Mouse (Mus musculus) lung, postnatal 0 days (tissue): Measurements from ENCODE around the gene Treh. TPM values are rescaled to one million over a fixed set of nuclear protein-coding genes. Genes with fewer than 3 reads are reported as not detected.
A peak's percentile ranks its signal among the peaks of the same experiment; 100 is the strongest.

Experiments
- ATAC-seq: fragments of 200-750 bp; cut with Nextera tagmentation; 2 replicates; pipeline ENCODE4 v1.8.0; 2017; ENCODE audit warnings: moderate library complexity
- DNase-seq: peaks from one replicate; pipeline ENCODE4 v3.0.0-alpha.2; 2016; ENCODE audit warnings: low spot score
- H3K27ac ChIP-seq: fragments of 300-500 bp; sonication (generic); 2 replicates; pipeline ENCODE4 v1.5.1; 2014; ENCODE audit warnings: antibody characterized with exemption, mild to moderate bottlenecking, low read length, mixed read lengths
- H3K27me3 ChIP-seq: fragments of 300-500 bp; sonication (generic); replicated peaks from 2 replicates; pipeline ENCODE4 v1.6.1; 2014; ENCODE audit warnings: low read length, mixed read lengths; ENCODE audit not compliant: insufficient read depth
- H3K36me3 ChIP-seq: fragments of 300-500 bp; sonication (generic); 2 replicates; pipeline ENCODE4 v1.6.1; 2014; ENCODE audit warnings: low read length, mixed read lengths; ENCODE audit not compliant: insufficient read depth
- H3K4me1 ChIP-seq: fragments of 300-500 bp; sonication (generic); 2 replicates; pipeline ENCODE4 v1.6.1; 2014; ENCODE audit warnings: antibody characterized with exemption, low read depth, low read length, mixed read lengths; ENCODE audit not compliant: insufficient read depth
- H3K4me2 ChIP-seq: fragments of 300-500 bp; sonication (generic); replicated peaks from 2 replicates; pipeline ENCODE4 v1.6.1; 2014; ENCODE audit warnings: low read depth, mild to moderate bottlenecking, low read length, moderate library complexity, mixed read lengths
- H3K4me3 ChIP-seq: fragments of 300-500 bp; sonication (generic); 2 replicates; pipeline ENCODE4 v1.5.1; 2014; ENCODE audit warnings: low read depth, low read length
- H3K9ac ChIP-seq: fragments of 300-500 bp; sonication (generic); replicated peaks from 2 replicates; pipeline ENCODE4 v1.6.1; 2014; ENCODE audit warnings: low read depth, mild to moderate bottlenecking
- H3K9me3 ChIP-seq: fragments of 300-500 bp; sonication (generic); 2 replicates; pipeline ENCODE4 v1.6.1; 2016; ENCODE audit warnings: low read length, mixed read lengths
- CTCF ChIP-seq: IDR thresholded peaks from 2 replicates; pipeline ENCODE4 v1.5.1; 2016; ENCODE audit warnings: antibody characterized with exemption, mild to moderate bottlenecking
- EP300 ChIP-seq: IDR thresholded peaks from 2 replicates; pipeline ENCODE4 v1.6.1; 2016; ENCODE audit warnings: antibody characterized with exemption, mild to moderate bottlenecking, control low read depth
- WGBS: fragments of 180-500 bp; shearing (Covaris S2); extraction: QIAGEN DNeasy Blood & Tissue Kit; methylation state at CpG from one replicate; pipeline ENCODE4 v1.1.7; 2014; 5-methylcytosine and 5-hydroxymethylcytosine counted together
- polyA plus RNA-seq: library from polyadenylated mRNA; unstranded; fragments of >200 nt; fragmentation: Nextera tagmentation; extraction: Ambion mirVana; gene quantifications from 2 replicates; pipeline ENCODE4 v1.2.1, GENCODE M21; 2015

Gene Treh
- polyA plus RNA-seq, 1 experiment from 2014 or later = not detected

GRCm38 (mm10) chr9:44683046-44683445 lies 10.0 kb downstream of the Treh start:
- H3K27ac ChIP-seq = no peak overlapping the region
- no peak for ATAC-seq
- WGBS = 86% methylated on average over 8 of the region's 8 CpGs
- H3K4me2 ChIP-seq = no peak overlapping the region
- no peak overlapping the region for H3K4me3 ChIP-seq
- no peak overlapping the region for H3K9ac ChIP-seq
- DNase-seq = no peak
- TF ChIP-seq EP300 = no peak
- 0 out of 2 replicates have a peak, but pooled peaks cover 9% of the 10 kb centered on the region for H3K36me3 ChIP-seq
- H3K27me3 ChIP-seq = no peaks in the 10 kb centered on the region
- H3K9me3 ChIP-seq = no peaks in the 10 kb centered on the region
- H3K4me1 ChIP-seq = no peaks in the 10 kb centered on the region

- Histone ChIP-seq H3K9ac (no peak overlapping the region), H3K36me3 (0 out of 2 replicates have a peak, but pooled peaks cover 15% of the 10 kb centered on the region), H3K9me3 (no peaks in the 10 kb centered on the region), H3K27ac (peak overlapping the region; percentile 33; the same call in 1 of the 2 replicates), H3K4me2 (no peak overlapping the region), H3K4me1 (no peaks in the 10 kb centered on the region), H3K4me3 (no peak overlapping the region), H3K27me3 (no peaks in the 10 kb centered on the region)
- peak; percentile 98 for TF ChIP-seq CTCF
- TF ChIP-seq EP300 = no peak
- peak; percentile 48 for ATAC-seq
- WGBS = 31% methylated on average over 14 of the region's 14 CpGs
- DNase-seq = peak; percentile 68
Observed at GRCm38 (mm10) chr9:44685346-44686330, 12.6 kb downstream of the Treh start.

GRCm38 (mm10) chr9:44686638-44687037 lies 13.6 kb downstream of the Treh start:
- TF ChIP-seq CTCF = no peak
- TF ChIP-seq EP300 = no peak
- no peak overlapping the region for H3K27ac ChIP-seq
- H3K36me3 ChIP-seq = 0 out of 2 replicates have a peak, but pooled peaks cover 15% of the 10 kb centered on the region
- H3K9me3 ChIP-seq = no peaks in the 10 kb centered on the region
- 0 out of 2 replicates have a peak, but pooled peaks cover 3% of the 10 kb centered on the region for H3K4me1 ChIP-seq
- H3K4me2 ChIP-seq = no peak overlapping the region
- no peak for ATAC-seq
- 75% methylated on average over 5 of the region's 5 CpGs for WGBS
- no peak for DNase-seq
- H3K4me3 ChIP-seq = no peak overlapping the region
- H3K9ac ChIP-seq = no peak overlapping the region
- no peaks in the 10 kb centered on the region for H3K27me3 ChIP-seq

- 83% methylated on average over 9 of the region's 9 CpGs for WGBS
- no peak for DNase-seq
- no peak overlapping the region for H3K9ac ChIP-seq
- no peak overlapping the region for H3K4me3 ChIP-seq
- no peaks in the 10 kb centered on the region for H3K9me3 ChIP-seq
- H3K27me3 ChIP-seq = no peaks in the 10 kb centered on the region
- H3K4me2 ChIP-seq = no peak overlapping the region
- no peak for TF ChIP-seq EP300
- TF ChIP-seq CTCF = no peak
- H3K4me1 ChIP-seq = peaks cover 11% of the 10 kb centered on the region; the same call in 1 of the 2 replicates
- no peak overlapping the region for H3K27ac ChIP-seq
- 0 out of 2 replicates have a peak, but pooled peaks cover 15% of the 10 kb centered on the region for H3K36me3 ChIP-seq
- ATAC-seq = no peak
Observed at GRCm38 (mm10) chr9:44688013-44688412, 15.0 kb downstream of the Treh start.

GRCm38 (mm10) chr9:44690641-44691040 lies 17.6 kb downstream of the Treh start:
- H3K27me3 ChIP-seq = no peaks in the 10 kb centered on the region
- H3K4me1 ChIP-seq = peaks cover 11% of the 10 kb centered on the region; the same call in 1 of the 2 replicates
- ATAC-seq (0 out of 2 replicates have a peak, but pooled peaks have one; percentile 23), DNase-seq (peak; percentile 44)
- H3K36me3 ChIP-seq = peaks cover 29% of the 10 kb centered on the region; the same call in 1 of the 2 replicates
- TF ChIP-seq EP300 (no peak), CTCF (no peak)
- no peak overlapping the region for H3K4me2 ChIP-seq
- no peaks in the 10 kb centered on the region for H3K9me3 ChIP-seq
- WGBS = 26% methylated on average over 7 of the region's 7 CpGs
- no peak overlapping the region for H3K27ac ChIP-seq
- H3K4me3 ChIP-seq = no peak overlapping the region
- H3K9ac ChIP-seq = no peak overlapping the region
